Mouse (Mus musculus) liver, embryonic 14.5 days (tissue): ENCODE measurements at regions not wholly inside any gene's neighbourhood (a gene's known extent, or its start where the extent isn't known, plus 50 kb on each side); places are given as distances from the start of the nearest gene placed in this dataset.

Source experiments
- CTCF ChIP-seq: IDR thresholded peaks from 2 replicates; pipeline ENCODE4 v1.5.1; 2016; ENCODE audit warnings: antibody characterized with exemption, low read depth, control low read depth
- EP300 ChIP-seq: IDR thresholded peaks from 2 replicates; pipeline ENCODE4 v1.6.1; 2016; ENCODE audit warnings: antibody characterized with exemption, low read depth

- TF ChIP-seq CTCF, result no peak
- no peak for TF ChIP-seq EP300
Observed at GRCm38 (mm10) chr19:36252522-36252921, 95.6 kb upstream of the Pcgf5 start.
